Mouse (Mus musculus): ENCODE measurements around the gene Erbin.

- TF ChIP-seq GATA1 (IDR thresholded peaks at IDR 0.05; ENCODE audit: borderline replicate concordance, low read length): no peak
- no peak for TF ChIP-seq FLI1 (IDR thresholded peaks at IDR 0.05; ENCODE audit: low read length)
Observed at GRCm38 (mm10) chr13:103919956-103920260, 406 bp downstream of the Erbin start.
